Comparison of ENCODE assay signal across 8 mouse cellular contexts in the genomic region with DNA sequence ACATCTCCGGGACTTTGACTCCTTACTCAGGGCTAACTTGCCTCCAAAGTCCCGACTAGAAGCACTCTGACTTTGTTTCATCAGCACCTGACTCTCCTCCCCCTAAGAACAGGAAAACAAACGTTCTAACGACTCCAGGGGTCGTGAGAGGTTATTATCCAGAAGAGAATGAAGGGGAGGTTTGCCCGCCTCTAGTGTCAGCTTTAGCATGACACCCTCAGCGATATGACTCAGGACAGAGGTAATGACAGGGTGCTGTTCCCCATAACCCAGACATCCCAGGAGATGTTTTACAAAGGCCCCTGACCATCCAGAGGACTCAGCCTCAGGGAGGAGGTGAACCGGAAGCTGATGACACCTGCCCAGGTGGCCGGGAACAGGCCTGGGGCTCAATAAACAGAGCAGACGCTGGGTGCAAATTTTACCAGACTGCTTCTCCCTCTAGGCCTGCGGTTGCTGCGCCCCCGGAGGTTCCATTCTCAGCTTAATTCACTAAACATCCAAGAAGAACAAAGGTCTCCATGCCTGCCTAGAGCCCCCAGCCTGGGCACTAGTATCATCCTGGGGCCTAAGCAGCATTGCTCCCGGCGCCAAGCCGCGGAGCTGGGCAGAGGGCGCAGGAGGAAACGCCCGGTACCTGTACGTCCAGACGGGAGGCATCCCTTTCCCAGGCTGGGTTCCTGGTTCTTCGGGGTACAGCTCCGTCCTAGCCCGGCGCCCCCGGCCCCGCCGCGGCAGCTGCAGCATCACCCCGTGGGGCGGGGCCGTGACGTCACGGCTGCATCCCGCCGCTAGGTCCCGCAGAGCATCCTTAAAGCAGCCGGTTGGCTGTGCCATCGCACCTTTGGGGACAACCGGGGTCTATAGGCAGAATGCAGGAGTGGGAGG. TPM values are rescaled to one million over a fixed set of nuclear protein-coding genes. Genes with fewer than 3 reads are reported as not detected.
DNase-seq lines count a peak whose midpoint lies in the region; ATAC-seq lines count a peak whose summit lies in the region.

Slc45a1 (minus strand) TSS at position 785 of the 888 bp plus-strand sequence.

- H3K4me2 ChIP-seq in heart, embryonic 12.5 days: peak within 1 kb of the TSS; percentile 57

- peaks cover 4% of the 10 kb centered on the region; the same call in 1 of the 2 replicates for H3K4me1 ChIP-seq in heart, embryonic 12.5 days (replicated peaks)

- H3K36me3 ChIP-seq in heart, embryonic 12.5 days: no peaks in the 10 kb centered on the region

- peaks cover 48% of the 10 kb centered on the region for H3K27me3 ChIP-seq in heart, embryonic 12.5 days (replicated peaks)

- H3K9me3 ChIP-seq in heart, embryonic 12.5 days (replicated peaks): peaks cover 3% of the 10 kb centered on the region; the same call in 1 of the 2 replicates

- no peak for DNase-seq in heart, postnatal 14 days
- peak; percentile 60 to 75 for DNase-seq in cerebellum, adult 18-20 months
- peak in 1 of 2 experiments; percentile 58 for DNase-seq in frontal cortex, adult 2 months (ENCODE audit: extremely low spot score in 1 of 2, low spot score in 1 of 2)
- DNase-seq in left cerebral cortex, postnatal 4 days: peak; percentile 37
- DNase-seq in right cerebral cortex, adult 2 months (ENCODE audit: low spot score in 2 of 2): peak; percentile 47 to 58
- no peak for DNase-seq in testis, postnatal 14 days (ENCODE audit: low spot score)
- no peak for DNase-seq in kidney, adult 9 months

- intact Hi-C loops in heart, postnatal 14 days (cut with DNase I): no loop called here
- intact Hi-C loops in left cerebral cortex, postnatal 4 days (cut with DNase I): no loop called here

- no peak within 1 kb of the TSS for H3K27ac ChIP-seq in heart, embryonic 12.5 days (ENCODE audit: poor library complexity, severe bottlenecking)

- WGBS in heart, embryonic 12.5 days: 7% methylated on average over 41 of the region's 41 CpGs

- no peak within 1 kb of the TSS for H3K9ac ChIP-seq in heart, embryonic 12.5 days

- H3K4me3 ChIP-seq in heart, embryonic 12.5 days: peak within 1 kb of the TSS; percentile 34

- no peak for ATAC-seq in heart, embryonic 12.5 days (ENCODE audit: insufficient number of reproducible peaks, low FRiP score)

RNA-seq across cellular contexts. Expression of gene Slc45a1, which starts in this region (rescaled TPM):
- polyA plus RNA-seq in heart, embryonic 12.5 days (2016; fragmentation: Nextera tagmentation; extraction: Ambion mirVana): not detected in 2 replicates
- total RNA-seq in heart, postnatal 14 days (2021): not detected
- 32.3 and 34.6 TPM in 2 replicates for polyA plus RNA-seq in frontal cortex, adult 2 months (2012; rRNA removed)
- 10 to 100 TPM; 40.9 to 41.7 TPM for total RNA-seq in left cerebral cortex, postnatal 4 days (2021)

Comparison
In these comparisons a context has a peak if more than half of its experiments do, and no peak if none do; other contexts are left out.
1. RNA of gene Slc45a1 (total RNA-seq): 40.9 to 41.7 TPM in left cerebral cortex, postnatal 4 days; not detected in heart, postnatal 14 days; every median in the first group is over 10 times any median in the second.
2. RNA of gene Slc45a1 (polyA plus RNA-seq): 32.3 to 34.6 TPM in frontal cortex, adult 2 months; not detected in heart, embryonic 12.5 days; every median in the first group is over 10 times any median in the second.
3. DNase-seq: peak in cerebellum, adult 18-20 months (2 of 2), left cerebral cortex, postnatal 4 days (single experiment) and right cerebral cortex, adult 2 months (2 of 2); none in heart, postnatal 14 days (0 of 2), testis, postnatal 14 days (single experiment) and kidney, adult 9 months (single experiment).